Mouse (Mus musculus) brain, embryonic 14.5 days (tissue): ENCODE measurements around the gene Kcnj13.

ENCODE experiments used
- CTCF ChIP-seq: fragments of 200-500 bp; IDR thresholded peaks from 2 replicates; pipeline ENCODE4 v1.5.1; 2012; ENCODE audit warnings: inconsistent platforms, mild to moderate bottlenecking, moderate library complexity, borderline replicate concordance; ENCODE audit not compliant: insufficient read depth, insufficient read length; ENCODE audit errors: extremely low read depth
- POLR2A ChIP-seq: fragments of 200-500 bp; IDR thresholded peaks from 2 replicates; pipeline ENCODE4 v1.6.1; 2012; ENCODE audit warnings: mild to moderate bottlenecking, inconsistent platforms, borderline replicate concordance; ENCODE audit not compliant: poor library complexity, insufficient read depth, insufficient read length, severe bottlenecking; ENCODE audit errors: extremely low read depth

DNA sequence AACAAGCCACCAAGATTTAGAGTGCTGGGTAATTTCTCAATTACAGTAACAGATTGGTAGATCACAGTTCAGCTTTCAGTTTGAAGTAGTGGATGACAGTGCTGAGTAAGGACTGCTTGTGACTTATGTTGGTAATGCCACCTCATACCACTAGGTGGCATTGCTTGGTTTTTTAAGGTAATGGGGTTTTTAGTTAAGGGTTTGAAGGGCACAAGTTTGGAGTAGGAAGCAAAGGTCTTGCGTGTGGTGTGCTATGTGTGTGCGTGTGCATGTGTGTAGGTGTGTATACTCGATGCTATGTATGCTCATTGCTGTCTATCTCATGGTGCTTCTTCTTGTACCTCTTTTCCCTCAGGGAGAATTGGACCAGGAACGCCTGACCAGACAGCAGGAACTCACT is 24.2 kb upstream of the Kcnj13 start:
- TF ChIP-seq CTCF (peak; percentile 55; the same call in 1 of the 2 replicates), POLR2A (no peak)
